Mouse (Mus musculus) intestine, embryonic 16.5 days (tissue): Measurements from ENCODE around the gene Wdr81. TPM values are rescaled to one million over a fixed set of nuclear protein-coding genes. Genes with fewer than 3 reads are reported as not detected.

ENCODE experiments used
- ATAC-seq: fragments of 200-750 bp; cut with Nextera tagmentation; 2 replicates; pipeline ENCODE4 v1.8.0; 2017; ENCODE audit warnings: moderate TSS enrichment, moderate library complexity
- H3K27ac ChIP-seq: fragments of 300-500 bp; sonication (generic); 2 replicates; pipeline ENCODE4 v1.5.1; 2014; ENCODE audit warnings: mild to moderate bottlenecking, low read length
- H3K27me3 ChIP-seq: fragments of 300-500 bp; sonication (generic); replicated peaks from 2 replicates; pipeline ENCODE4 v1.6.1; 2014; ENCODE audit warnings: low read length, control low read depth, mixed read lengths; ENCODE audit not compliant: control insufficient read depth, insufficient read depth
- H3K36me3 ChIP-seq: fragments of 300-500 bp; sonication (generic); 2 replicates; pipeline ENCODE4 v1.6.1; 2014; ENCODE audit warnings: low read length, control low read depth; ENCODE audit not compliant: control insufficient read depth, insufficient read depth
- H3K4me1 ChIP-seq: fragments of 300-500 bp; sonication (generic); 2 replicates; pipeline ENCODE4 v1.6.1; 2014; ENCODE audit warnings: low read length, control low read depth, mixed read lengths; ENCODE audit not compliant: control insufficient read depth, insufficient read depth
- H3K4me2 ChIP-seq: fragments of 300-500 bp; sonication (generic); 2 replicates; pipeline ENCODE4 v1.6.1; 2014; ENCODE audit warnings: low read depth, low read length, control low read depth
- H3K4me3 ChIP-seq: fragments of 300-500 bp; sonication (generic); 2 replicates; pipeline ENCODE4 v1.5.1; 2014; ENCODE audit warnings: mild to moderate bottlenecking, low read length
- H3K9ac ChIP-seq: fragments of 300-500 bp; sonication (generic); 2 replicates; pipeline ENCODE4 v1.6.1; 2014; ENCODE audit warnings: low read depth, low read length
- H3K9me3 ChIP-seq: fragments of 300-500 bp; sonication (generic); 2 replicates; pipeline ENCODE4 v1.6.1; 2016; ENCODE audit warnings: low read length, control low read depth; ENCODE audit not compliant: control insufficient read depth
- WGBS: fragments of 180-500 bp; shearing (Covaris S2); extraction: QIAGEN DNeasy Blood & Tissue Kit; methylation state at CpG from one replicate; pipeline ENCODE4 v1.1.7; 2014; 5-methylcytosine and 5-hydroxymethylcytosine counted together
- polyA plus RNA-seq: library from polyadenylated mRNA; unstranded; fragments of >200 nt; fragmentation: Nextera tagmentation; extraction: Ambion mirVana; gene quantifications from 2 replicates; pipeline ENCODE4 v1.2.1, GENCODE M21; 2015

Wdr81 gene
- polyA plus RNA-seq, 1 experiment from 2014 or later: 6.9 TPM

GRCm38 (mm10) chr11:75443711-75444110, 10.8 kb downstream of the Wdr81 start:
- Histone ChIP-seq H3K36me3 (peaks cover 3% of the 10 kb centered on the region), H3K4me2 (no peak overlapping the region), H3K27ac (no peak overlapping the region), H3K27me3 (no peaks in the 10 kb centered on the region), H3K4me3 (no peak overlapping the region), H3K4me1 (peaks cover 9% of the 10 kb centered on the region), H3K9me3 (no peaks in the 10 kb centered on the region), H3K9ac (no peak overlapping the region)
- 54% methylated on average over 8 of the region's 8 CpGs for WGBS
- 0 out of 2 replicates have a peak, but pooled peaks have one; percentile 15 for ATAC-seq

GRCm38 (mm10) chr11:75441601-75442000, 12.9 kb downstream of the Wdr81 start:
- no peak overlapping the region for H3K27ac ChIP-seq
- H3K27me3 ChIP-seq: no peaks in the 10 kb centered on the region
- no peaks in the 10 kb centered on the region for H3K9me3 ChIP-seq
- no peak overlapping the region for H3K4me2 ChIP-seq
- no peak overlapping the region for H3K9ac ChIP-seq
- H3K4me1 ChIP-seq: peaks cover 9% of the 10 kb centered on the region
- peaks cover 3% of the 10 kb centered on the region for H3K36me3 ChIP-seq
- WGBS: 92% methylated on average over 16 of the region's 16 CpGs
- no peak overlapping the region for H3K4me3 ChIP-seq
- ATAC-seq: no peak

- peaks cover 3% of the 10 kb centered on the region for H3K36me3 ChIP-seq
- ATAC-seq: no peak
- H3K4me3 ChIP-seq: no peak overlapping the region
- H3K9ac ChIP-seq: no peak overlapping the region
- H3K4me1 ChIP-seq: peaks cover 9% of the 10 kb centered on the region
- no peak overlapping the region for H3K4me2 ChIP-seq
- no peak overlapping the region for H3K27ac ChIP-seq
- WGBS: 76% methylated on average over 7 of the region's 7 CpGs
- no peaks in the 10 kb centered on the region for H3K27me3 ChIP-seq
- no peaks in the 10 kb centered on the region for H3K9me3 ChIP-seq
Measured at GRCm38 (mm10) chr11:75441034-75441433, 13.5 kb downstream of the Wdr81 start.

DNA sequence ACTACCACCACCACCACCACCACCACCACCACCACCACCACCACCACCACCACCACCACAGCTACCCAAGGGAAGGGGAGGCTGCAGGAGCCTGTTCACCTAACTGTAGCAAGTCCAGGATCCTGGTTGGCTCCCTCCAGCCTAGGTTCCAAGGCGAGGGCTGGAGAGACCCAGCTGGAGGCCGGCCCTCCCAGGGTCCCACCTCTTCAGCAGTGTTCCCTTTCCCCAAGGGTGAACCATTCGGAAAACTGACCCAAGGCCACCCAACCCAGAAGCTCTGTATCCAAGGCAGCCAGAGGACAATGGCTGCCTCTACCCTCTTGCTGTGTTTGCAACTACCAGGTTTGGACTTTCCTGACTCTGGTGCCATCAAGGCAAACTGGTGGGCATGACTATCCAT, 14.6 kb downstream of the Wdr81 start:
- peaks cover 9% of the 10 kb centered on the region for H3K4me1 ChIP-seq
- H3K27me3 ChIP-seq: no peaks in the 10 kb centered on the region
- no peak overlapping the region for H3K9ac ChIP-seq
- 95% methylated on average over 3 of the region's 3 CpGs for WGBS
- no peaks in the 10 kb centered on the region for H3K9me3 ChIP-seq
- H3K4me2 ChIP-seq: no peak overlapping the region
- H3K4me3 ChIP-seq: no peak overlapping the region
- H3K36me3 ChIP-seq: no peaks in the 10 kb centered on the region; the same call in 1 of the 2 replicates
- no peak overlapping the region for H3K27ac ChIP-seq
- no peak for ATAC-seq

DNA sequence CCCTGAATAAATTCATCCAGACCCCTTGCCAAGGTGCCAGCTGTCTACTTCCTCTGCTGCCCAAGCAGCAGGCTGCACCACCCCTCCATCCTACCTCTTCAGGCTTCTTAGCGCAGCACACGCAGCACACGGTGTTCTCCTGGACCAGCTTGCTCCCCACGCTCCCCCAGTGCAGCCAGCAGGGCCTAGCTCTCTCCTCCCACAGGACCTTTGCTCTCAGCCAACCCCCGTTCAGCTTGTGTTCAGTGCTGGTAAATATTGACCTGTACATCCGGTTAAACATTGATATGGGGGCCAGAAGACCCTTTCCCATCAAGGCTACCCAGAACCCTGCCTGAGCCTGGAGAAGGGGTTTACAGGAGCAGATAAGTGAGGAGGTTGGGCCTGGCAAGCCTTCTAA, 15.2 kb downstream of the Wdr81 start, which contains the start of gene Serpinf2:
Serpinf2 (minus strand) TSS at position 229 of the 400 bp plus-strand sequence.
- Histone ChIP-seq H3K4me2 (peak within 1 kb of the TSS; percentile 29; the same call in 1 of the 2 replicates), H3K27me3 (no peaks in the 10 kb centered on the region), H3K27ac (no peak within 1 kb of the TSS), H3K4me1 (peaks cover 9% of the 10 kb centered on the region), H3K9me3 (no peaks in the 10 kb centered on the region), H3K9ac (peak within 1 kb of the TSS; percentile 34), H3K36me3 (no peaks in the 10 kb centered on the region; the same call in 1 of the 2 replicates), H3K4me3 (no peak within 1 kb of the TSS)
- peak; percentile 78 for ATAC-seq
- 59% methylated on average over 6 of the region's 6 CpGs for WGBS

DNA sequence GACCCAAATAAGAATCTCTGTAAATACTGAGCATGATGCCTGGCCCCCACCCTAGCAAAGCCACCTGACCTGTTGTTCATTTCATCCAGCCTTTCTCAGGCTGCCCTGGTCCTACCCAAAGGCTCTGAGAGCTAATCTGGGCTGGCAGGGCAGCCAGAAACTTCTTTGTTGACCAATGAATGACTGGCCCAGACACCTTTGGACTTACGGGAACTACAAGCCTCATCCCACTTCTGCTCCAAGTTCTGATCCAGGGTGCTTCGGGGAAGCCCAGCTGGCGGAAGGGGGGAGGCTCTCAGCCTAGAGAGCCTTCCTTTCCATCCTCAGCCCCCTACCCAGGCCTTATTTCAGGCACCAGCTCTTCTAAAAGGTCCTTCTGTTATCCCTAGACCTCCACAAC, 15.7 kb downstream of the Wdr81 start:
- Histone ChIP-seq H3K36me3 (no peaks in the 10 kb centered on the region; the same call in 1 of the 2 replicates), H3K4me2 (peak overlapping the region; percentile 29; the same call in 1 of the 2 replicates), H3K9ac (peak overlapping the region; percentile 34), H3K27me3 (no peaks in the 10 kb centered on the region), H3K4me1 (peaks cover 9% of the 10 kb centered on the region), H3K9me3 (no peaks in the 10 kb centered on the region), H3K4me3 (no peak overlapping the region), H3K27ac (no peak overlapping the region)
- WGBS: 79% methylated on average over 3 of the region's 3 CpGs
- 0 out of 2 replicates have a peak, but pooled peaks have one; percentile 25 for ATAC-seq

- Histone ChIP-seq H3K4me1 (peaks cover 9% of the 10 kb centered on the region), H3K27me3 (no peaks in the 10 kb centered on the region), H3K27ac (no peak overlapping the region), H3K9ac (no peak overlapping the region), H3K9me3 (no peaks in the 10 kb centered on the region), H3K4me3 (no peak overlapping the region), H3K36me3 (no peaks in the 10 kb centered on the region; the same call in 1 of the 2 replicates), H3K4me2 (no peak overlapping the region)
- ATAC-seq: no peak
- WGBS: 79% methylated on average over 11 of the region's 13 CpGs
Measured at GRCm38 (mm10) chr11:75438194-75438593, 16.3 kb downstream of the Wdr81 start.

DNA sequence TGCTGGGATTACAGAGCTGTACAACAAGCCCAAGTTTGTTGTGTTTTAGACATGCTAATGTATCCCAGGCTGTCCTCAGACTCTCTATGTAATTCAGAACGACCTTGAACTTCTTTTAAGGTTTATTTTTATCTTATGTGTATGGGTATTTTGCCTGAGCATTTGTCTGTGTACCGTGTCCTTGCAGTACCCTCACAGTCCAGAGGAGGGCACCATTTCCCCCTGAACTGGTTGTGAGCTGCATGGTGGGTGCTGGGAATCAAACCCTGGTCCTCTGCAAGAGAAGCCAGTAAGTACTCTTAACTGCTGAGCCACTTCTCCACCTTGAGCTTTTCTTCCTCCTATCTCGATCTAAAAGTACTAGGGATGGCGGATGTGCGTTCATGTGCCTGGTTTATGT, 20.4 kb downstream of the Wdr81 start:
- 88% methylated on average over 5 of the region's 5 CpGs for WGBS
- H3K4me1 ChIP-seq: peaks cover 5% of the 10 kb centered on the region; the same call in 1 of the 2 replicates
- H3K4me2 ChIP-seq: no peak overlapping the region

DNA sequence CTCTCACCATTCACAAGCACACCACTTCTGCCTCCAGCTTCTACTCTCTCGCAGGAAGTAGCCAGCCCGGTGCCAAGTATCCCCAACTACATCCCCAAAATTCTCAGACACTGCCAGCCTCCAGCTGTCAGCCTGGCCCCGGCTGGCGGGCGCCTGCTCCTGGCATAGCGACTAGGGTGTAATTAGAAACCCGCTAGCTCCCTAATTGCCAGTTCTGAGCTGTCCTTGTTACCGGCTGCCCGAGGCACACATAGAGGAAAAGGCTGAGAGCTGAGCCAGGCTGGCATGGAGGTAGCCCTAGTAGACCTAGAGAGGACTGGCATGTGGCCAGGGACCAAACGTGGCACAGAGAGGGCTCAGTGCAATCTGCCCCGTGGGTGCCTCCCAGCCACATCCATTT, 23.2 kb downstream of the Wdr81 start:
- Histone ChIP-seq H3K4me3 (no peak overlapping the region), H3K36me3 (no peaks in the 10 kb centered on the region), H3K4me2 (no peak overlapping the region), H3K9ac (no peak overlapping the region), H3K27me3 (no peaks in the 10 kb centered on the region), H3K4me1 (no peaks in the 10 kb centered on the region), H3K27ac (no peak overlapping the region), H3K9me3 (no peaks in the 10 kb centered on the region)
- ATAC-seq: no peak
- WGBS: 80% methylated on average over 11 of the region's 11 CpGs

More for the DNA sequence above, 20.4 kb downstream of the Wdr81 start:
- no peaks in the 10 kb centered on the region for H3K27me3 ChIP-seq
- H3K4me3 ChIP-seq: no peak overlapping the region
- no peaks in the 10 kb centered on the region for H3K9me3 ChIP-seq
- ATAC-seq: no peak
- no peaks in the 10 kb centered on the region for H3K36me3 ChIP-seq
- no peak overlapping the region for H3K9ac ChIP-seq
- no peak overlapping the region for H3K27ac ChIP-seq
